Mouse (Mus musculus): Measurements from ENCODE around the gene Mbnl2. TPM values are rescaled to one million over a fixed set of nuclear protein-coding genes. Genes with fewer than 3 reads are reported as not detected.

Gene Mbnl2
- polyA plus RNA-seq, 1 experiment = 18.9 TPM

- no peak overlapping the region for H3K4me3 ChIP-seq (ENCODE audit: extremely low read depth, insufficient read depth, insufficient read length)
- no peak for DNase-seq (ENCODE audit: low read depth in 1 of 2, low spot score in 2 of 2)
- WGBS = 91% methylated on average over 14 of the region's 14 CpGs
- peaks cover 2% of the 10 kb centered on the region; the same call in 1 of the 2 replicates for H3K36me3 ChIP-seq (ENCODE audit: control insufficient read depth, insufficient read depth, low read length)
- H3K27ac ChIP-seq (ENCODE audit: insufficient read depth, low read length) = no peak overlapping the region
- no peaks in the 10 kb centered on the region for H3K27me3 ChIP-seq (ENCODE audit: control insufficient read depth, insufficient read depth, low read length)
- TF ChIP-seq POLR2A (IDR thresholded peaks at IDR 0.05; ENCODE audit: low read depth, low read length) = no peak
- no peak for TF ChIP-seq CTCF (IDR thresholded peaks at IDR 0.05; ENCODE audit: extremely low read depth, insufficient read depth, insufficient read length, insufficient replicate concordance)
- no peaks in the 10 kb centered on the region for H3K4me1 ChIP-seq (ENCODE audit: control insufficient read depth, insufficient read depth, insufficient read length)
Measured at GRCm38 (mm10) chr14:120418964-120419363, 143.5 kb downstream of the Mbnl2 start.

- Histone ChIP-seq H3K4me3 (ENCODE audit: extremely low read depth, insufficient read depth, insufficient read length) (no peak overlapping the region), H3K27me3 (ENCODE audit: control insufficient read depth, insufficient read depth, low read length) (no peaks in the 10 kb centered on the region), H3K36me3 (ENCODE audit: control insufficient read depth, insufficient read depth, low read length) (peaks cover 10% of the 10 kb centered on the region; the same call in 1 of the 2 replicates), H3K4me1 (ENCODE audit: control insufficient read depth, insufficient read depth, insufficient read length) (no peaks in the 10 kb centered on the region), H3K27ac (ENCODE audit: insufficient read depth, low read length) (no peak overlapping the region)
- 56% methylated on average over 5 of the region's 5 CpGs for WGBS
- no peak for DNase-seq (ENCODE audit: low read depth in 1 of 2, low spot score in 2 of 2)
- TF ChIP-seq CTCF (IDR thresholded peaks at IDR 0.05; ENCODE audit: extremely low read depth, insufficient read depth, insufficient read length, insufficient replicate concordance) = no peak
- TF ChIP-seq POLR2A (IDR thresholded peaks at IDR 0.05; ENCODE audit: low read depth, low read length) = no peak
Measured at GRCm38 (mm10) chr14:120428497-120428896, 153.0 kb downstream of the Mbnl2 start.

GRCm38 (mm10) chr14:120432773-120433172, 157.3 kb downstream of the Mbnl2 start:
- H3K4me3 ChIP-seq (ENCODE audit: extremely low read depth, insufficient read depth, insufficient read length) = no peak overlapping the region
- H3K27me3 ChIP-seq (ENCODE audit: control insufficient read depth, insufficient read depth, low read length) = no peaks in the 10 kb centered on the region
- TF ChIP-seq POLR2A (IDR thresholded peaks at IDR 0.05; ENCODE audit: low read depth, low read length) (no peak), CTCF (IDR thresholded peaks at IDR 0.05; ENCODE audit: extremely low read depth, insufficient read depth, insufficient read length, insufficient replicate concordance) (no peak)
- peak in 1 of 2 experiments; percentile 28 for DNase-seq (ENCODE audit: low read depth in 1 of 2, low spot score in 2 of 2)
- H3K36me3 ChIP-seq (ENCODE audit: control insufficient read depth, insufficient read depth, low read length) = peaks cover 2% of the 10 kb centered on the region; the same call in 1 of the 2 replicates
- no peak overlapping the region for H3K27ac ChIP-seq (ENCODE audit: insufficient read depth, low read length)
- no peaks in the 10 kb centered on the region for H3K4me1 ChIP-seq (ENCODE audit: control insufficient read depth, insufficient read depth, insufficient read length)

DNA sequence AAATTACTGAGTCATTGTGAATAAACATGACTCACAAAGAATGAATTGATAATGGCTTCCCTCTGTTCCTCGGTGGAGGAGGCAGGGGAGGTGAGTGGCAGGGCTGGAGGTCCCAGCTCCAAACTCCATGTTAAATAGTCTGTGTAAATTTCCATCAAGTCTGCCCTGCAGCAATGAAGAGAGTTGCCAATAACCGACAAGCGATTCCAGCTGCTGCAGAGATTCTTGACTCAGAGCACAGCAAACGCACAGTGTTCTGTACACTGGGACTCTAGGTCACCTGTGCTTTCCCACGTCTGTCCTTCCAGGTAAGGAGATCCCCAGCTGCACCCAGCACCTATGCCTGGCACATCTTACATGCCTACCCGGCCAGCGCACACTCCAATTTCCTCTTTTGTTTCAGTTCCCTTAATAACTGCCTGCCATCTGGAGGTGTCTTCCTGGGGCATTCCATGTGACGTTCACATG, 158.5 kb downstream of the Mbnl2 start:
- peaks cover 2% of the 10 kb centered on the region; the same call in 1 of the 2 replicates for H3K36me3 ChIP-seq (ENCODE audit: control insufficient read depth, insufficient read depth, low read length)
- TF ChIP-seq CTCF (IDR thresholded peaks at IDR 0.05; ENCODE audit: extremely low read depth, insufficient read depth, insufficient read length, insufficient replicate concordance) = no peak
- TF ChIP-seq POLR2A (IDR thresholded peaks at IDR 0.05; ENCODE audit: low read depth, low read length) = no peak
- no peaks in the 10 kb centered on the region for H3K27me3 ChIP-seq (ENCODE audit: control insufficient read depth, insufficient read depth, low read length)
- 38% methylated on average over 8 of the region's 8 CpGs for WGBS
- H3K27ac ChIP-seq (ENCODE audit: insufficient read depth, low read length) = no peak overlapping the region
- no peak overlapping the region for H3K4me3 ChIP-seq (ENCODE audit: extremely low read depth, insufficient read depth, insufficient read length)
- DNase-seq (ENCODE audit: low read depth in 1 of 2, low spot score in 2 of 2) = no peak
- H3K4me1 ChIP-seq (ENCODE audit: control insufficient read depth, insufficient read depth, insufficient read length) = no peaks in the 10 kb centered on the region

DNA sequence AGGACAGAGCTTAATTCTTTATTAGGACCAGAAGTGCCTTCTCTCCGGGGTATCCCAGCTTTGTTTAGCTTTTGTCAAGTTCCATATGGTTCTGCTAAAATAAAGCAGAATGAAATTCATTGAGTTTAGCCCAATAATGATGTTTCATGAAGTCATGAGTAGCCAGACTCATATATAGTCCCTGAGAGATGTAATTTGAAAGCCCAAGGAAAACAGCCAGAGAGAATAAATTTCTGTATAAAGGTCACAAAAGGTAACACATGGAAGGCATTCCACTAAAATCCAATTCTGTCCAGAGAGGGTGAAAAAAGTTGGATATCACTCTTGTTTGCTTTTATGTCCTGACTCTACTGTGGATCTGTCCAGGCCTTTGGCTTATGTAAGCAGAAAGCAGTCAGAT, 159.4 kb downstream of the Mbnl2 start:
- Histone ChIP-seq H3K27ac (ENCODE audit: insufficient read depth, low read length) (no peak overlapping the region), H3K4me1 (ENCODE audit: control insufficient read depth, insufficient read depth, insufficient read length) (no peaks in the 10 kb centered on the region), H3K36me3 (ENCODE audit: control insufficient read depth, insufficient read depth, low read length) (no peaks in the 10 kb centered on the region), H3K27me3 (ENCODE audit: control insufficient read depth, insufficient read depth, low read length) (no peaks in the 10 kb centered on the region), H3K4me3 (ENCODE audit: extremely low read depth, insufficient read depth, insufficient read length) (no peak overlapping the region)
- WGBS = 83% methylated on average over 1 of the region's 1 CpGs
- TF ChIP-seq CTCF (IDR thresholded peaks at IDR 0.05; ENCODE audit: extremely low read depth, insufficient read depth, insufficient read length, insufficient replicate concordance) (no peak), POLR2A (IDR thresholded peaks at IDR 0.05; ENCODE audit: low read depth, low read length) (no peak)
- no peak for DNase-seq (ENCODE audit: low read depth in 1 of 2, low spot score in 2 of 2)

DNA sequence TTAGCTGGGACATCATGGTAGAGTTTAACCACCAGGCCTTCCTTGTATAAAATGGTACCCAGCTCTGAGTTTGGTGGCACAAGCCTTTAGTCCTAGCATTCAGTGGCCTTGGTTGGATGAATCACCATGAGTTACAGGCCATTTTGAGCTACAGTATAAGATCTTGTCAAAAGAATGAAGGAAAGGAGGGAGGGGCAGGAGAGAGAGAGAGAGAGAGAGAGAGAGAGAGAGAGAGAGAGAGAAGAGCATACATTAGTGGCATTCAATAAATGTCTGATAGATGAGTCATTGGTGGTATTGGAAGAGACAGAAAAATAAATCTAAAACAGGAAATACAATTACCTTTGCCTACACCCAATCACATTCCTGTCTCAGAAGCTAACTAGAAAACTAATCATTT, 165.2 kb downstream of the Mbnl2 start:
- no peaks in the 10 kb centered on the region for H3K27me3 ChIP-seq (ENCODE audit: control insufficient read depth, insufficient read depth, low read length)
- no peak overlapping the region for H3K27ac ChIP-seq (ENCODE audit: insufficient read depth, low read length)
- TF ChIP-seq POLR2A (IDR thresholded peaks at IDR 0.05; ENCODE audit: low read depth, low read length) (no peak), CTCF (IDR thresholded peaks at IDR 0.05; ENCODE audit: extremely low read depth, insufficient read depth, insufficient read length, insufficient replicate concordance) (no peak)
- H3K4me1 ChIP-seq (ENCODE audit: control insufficient read depth, insufficient read depth, insufficient read length) = no peaks in the 10 kb centered on the region
- H3K4me3 ChIP-seq (ENCODE audit: extremely low read depth, insufficient read depth, insufficient read length) = no peak overlapping the region
- no peaks in the 10 kb centered on the region for H3K36me3 ChIP-seq (ENCODE audit: control insufficient read depth, insufficient read depth, low read length)
- DNase-seq (ENCODE audit: low read depth in 1 of 2, low spot score in 2 of 2) = no peak

DNA sequence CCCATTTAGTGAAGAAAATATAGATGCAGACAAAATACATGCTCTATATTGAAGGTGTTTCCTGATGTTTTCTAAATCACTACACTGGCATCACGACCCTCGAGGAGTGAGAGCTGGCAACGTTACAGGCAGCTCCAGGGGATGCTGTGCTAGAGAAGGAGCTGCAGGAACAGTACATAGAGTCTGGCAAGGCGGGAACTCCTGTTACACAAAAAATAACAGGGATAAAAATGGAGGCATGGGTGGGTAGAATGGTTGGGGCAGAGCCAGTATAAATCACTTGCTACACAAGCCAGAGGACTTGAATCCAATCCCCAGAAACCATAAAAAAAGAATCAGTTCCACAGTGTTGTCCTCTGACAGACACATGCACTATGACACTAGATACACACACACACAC, 165.8 kb downstream of the Mbnl2 start:
- no peaks in the 10 kb centered on the region for H3K27me3 ChIP-seq (ENCODE audit: control insufficient read depth, insufficient read depth, low read length)
- no peaks in the 10 kb centered on the region for H3K4me1 ChIP-seq (ENCODE audit: control insufficient read depth, insufficient read depth, insufficient read length)
- H3K27ac ChIP-seq (ENCODE audit: insufficient read depth, low read length) = no peak overlapping the region
- 89% methylated on average over 4 of the region's 4 CpGs for WGBS
- no peak for TF ChIP-seq POLR2A (IDR thresholded peaks at IDR 0.05; ENCODE audit: low read depth, low read length)
- no peak for TF ChIP-seq CTCF (IDR thresholded peaks at IDR 0.05; ENCODE audit: extremely low read depth, insufficient read depth, insufficient read length, insufficient replicate concordance)
- no peak overlapping the region for H3K4me3 ChIP-seq (ENCODE audit: extremely low read depth, insufficient read depth, insufficient read length)
- H3K36me3 ChIP-seq (ENCODE audit: control insufficient read depth, insufficient read depth, low read length) = no peaks in the 10 kb centered on the region
- no peak for DNase-seq (ENCODE audit: low read depth in 1 of 2, low spot score in 2 of 2)
